Mouse (Mus musculus) thymus, postnatal 36 days (tissue): ENCODE measurements around the gene Mrps2.
"Not testable (repeated sequence)": the region's sequence is repeated elsewhere in the genome, so short reads cannot be mapped to it uniquely, and the experiment has no call there.

Source experiments
- DNase-seq, 2 experiments: peaks; one replicate each; pipeline ENCODE4 v3.0.0; 2022; ENCODE audit warnings: mixed read lengths in 2 of 2

Mrps2 gene

DNA sequence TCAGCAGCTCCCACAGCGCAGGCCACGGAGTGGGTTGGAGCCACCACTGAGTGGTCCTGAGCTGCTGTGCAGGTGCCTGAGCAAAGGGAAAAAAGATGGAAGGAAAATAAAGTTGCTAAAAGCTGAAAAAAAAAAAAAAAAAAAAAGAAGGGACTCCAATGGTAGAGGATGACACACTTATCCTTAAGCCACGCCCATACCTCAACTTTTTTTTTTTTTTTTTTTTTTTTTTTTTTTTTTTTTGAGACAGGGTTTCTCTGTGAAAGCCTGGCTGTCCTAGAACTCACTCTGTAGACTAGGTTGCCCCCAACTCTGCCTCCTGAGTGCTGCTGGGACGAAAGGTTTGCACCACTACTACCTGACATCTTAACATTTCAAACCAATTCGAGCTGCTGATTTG, 10.1 kb downstream of the Mrps2 start:
- not testable (repeated sequence) for DNase-seq

DNA sequence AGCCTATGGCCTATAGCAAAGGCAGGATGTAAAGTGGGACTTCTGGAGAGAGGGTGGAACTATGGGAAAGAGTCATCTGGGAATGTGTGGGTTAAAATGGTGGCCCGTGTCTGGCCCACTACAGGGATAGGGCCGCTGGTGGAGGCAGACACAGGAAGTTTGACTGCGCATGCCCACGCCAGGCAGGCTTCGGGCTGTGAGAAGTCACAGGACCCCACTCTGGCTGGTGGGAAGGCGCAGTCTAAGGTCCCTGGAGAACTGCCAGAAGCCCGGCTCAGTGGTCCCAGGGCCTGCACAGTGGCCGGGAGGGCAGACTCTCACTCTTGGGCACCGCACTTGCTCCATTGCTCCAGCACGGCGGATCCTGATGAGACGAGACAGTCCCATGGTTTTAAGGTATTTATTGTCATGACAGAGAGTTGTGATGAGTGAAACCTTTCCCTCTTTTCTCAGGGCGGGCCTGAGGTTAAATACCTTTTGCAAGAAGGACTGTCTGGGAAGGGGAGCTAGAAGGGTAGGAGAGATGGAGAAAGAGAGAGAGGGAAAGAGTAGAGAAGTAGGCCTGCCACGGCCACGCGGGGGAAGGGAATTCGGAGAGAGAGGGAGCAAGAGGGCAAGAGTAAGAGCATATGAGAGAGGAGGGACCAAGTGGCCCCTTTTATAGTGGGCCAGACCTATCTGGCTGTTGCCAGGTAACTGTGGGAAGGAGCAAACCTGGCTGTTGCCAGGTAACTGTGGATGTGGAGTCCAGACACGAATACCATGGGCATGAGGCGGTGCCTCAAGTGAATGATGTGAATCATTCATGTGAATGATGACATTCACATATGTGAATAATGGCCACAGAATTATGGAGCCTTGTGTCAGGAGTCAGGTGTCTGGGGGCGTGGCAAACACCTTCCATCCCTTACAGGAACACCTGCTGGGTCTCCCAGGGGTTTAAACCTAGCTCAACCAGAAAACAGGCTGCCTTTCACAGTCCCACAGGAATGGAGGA, 11.6 kb downstream of the Mrps2 start:
- no peak for DNase-seq

DNA sequence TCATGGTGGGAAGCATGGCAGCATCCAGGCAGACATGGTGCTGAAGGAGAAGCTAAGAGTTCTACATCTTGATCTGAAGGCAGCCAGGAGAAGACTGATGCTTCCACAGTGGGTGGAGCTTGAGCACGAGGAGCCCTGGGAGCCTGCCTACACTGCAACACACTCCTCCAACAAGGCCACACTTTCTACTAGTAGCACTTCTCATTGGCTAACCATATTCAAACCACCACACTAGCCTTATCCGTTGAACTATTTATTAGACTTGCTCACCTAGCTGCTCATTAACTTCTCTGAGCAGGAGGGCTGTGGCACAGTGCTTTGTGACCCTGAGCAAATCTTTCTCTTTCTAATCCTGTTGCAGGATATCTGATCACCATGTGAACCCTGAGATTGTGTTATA, 16.0 kb downstream of the Mrps2 start:
- DNase-seq = no peak

DNA sequence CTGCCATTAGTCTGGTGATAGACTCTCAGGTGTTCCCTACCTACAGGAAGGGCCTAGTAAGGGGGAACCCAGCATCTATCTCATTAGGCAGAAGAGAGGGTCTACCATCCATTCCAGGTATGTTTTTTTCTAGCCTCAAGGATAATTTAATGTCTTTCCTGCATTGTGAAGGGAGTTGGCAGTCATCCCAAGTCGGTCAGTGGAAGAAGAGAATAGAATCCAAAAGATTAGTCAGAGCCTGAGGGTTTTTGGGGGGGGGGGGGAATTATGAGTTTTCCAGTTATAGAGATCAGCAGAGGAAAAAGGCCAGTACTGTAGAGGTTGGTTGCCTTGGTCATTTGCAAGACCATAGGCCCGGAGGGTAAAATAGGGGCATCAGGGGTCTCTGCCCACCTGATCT, 26.7 kb downstream of the Mrps2 start:
- DNase-seq = no peak

DNA sequence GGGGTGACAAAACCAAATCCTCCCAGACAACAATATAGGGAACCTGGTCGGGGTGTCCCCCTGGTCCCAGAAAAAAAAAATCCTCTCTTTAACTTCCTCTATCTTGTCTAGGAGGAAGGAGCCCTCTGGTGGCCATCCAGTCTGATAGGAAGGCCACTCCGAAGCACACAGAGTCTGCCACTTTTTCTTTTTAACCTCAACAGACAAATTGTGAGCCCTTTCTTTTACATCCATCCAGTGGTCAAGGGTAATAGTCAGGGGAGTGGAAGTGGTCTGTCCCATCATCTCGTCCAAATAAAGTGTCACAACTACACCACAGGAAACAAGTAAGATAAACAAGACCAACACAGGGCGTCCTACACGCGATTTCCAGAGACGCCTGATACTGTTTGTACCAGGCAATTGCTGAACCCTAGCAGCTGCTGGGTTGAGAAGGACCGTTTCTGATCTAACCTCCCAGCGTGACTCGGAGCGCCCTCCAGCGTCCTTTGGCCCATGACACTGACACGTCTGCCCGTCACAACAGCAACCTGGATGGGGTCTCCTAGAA, 27.4 kb downstream of the Mrps2 start:
- no peak for DNase-seq

DNA sequence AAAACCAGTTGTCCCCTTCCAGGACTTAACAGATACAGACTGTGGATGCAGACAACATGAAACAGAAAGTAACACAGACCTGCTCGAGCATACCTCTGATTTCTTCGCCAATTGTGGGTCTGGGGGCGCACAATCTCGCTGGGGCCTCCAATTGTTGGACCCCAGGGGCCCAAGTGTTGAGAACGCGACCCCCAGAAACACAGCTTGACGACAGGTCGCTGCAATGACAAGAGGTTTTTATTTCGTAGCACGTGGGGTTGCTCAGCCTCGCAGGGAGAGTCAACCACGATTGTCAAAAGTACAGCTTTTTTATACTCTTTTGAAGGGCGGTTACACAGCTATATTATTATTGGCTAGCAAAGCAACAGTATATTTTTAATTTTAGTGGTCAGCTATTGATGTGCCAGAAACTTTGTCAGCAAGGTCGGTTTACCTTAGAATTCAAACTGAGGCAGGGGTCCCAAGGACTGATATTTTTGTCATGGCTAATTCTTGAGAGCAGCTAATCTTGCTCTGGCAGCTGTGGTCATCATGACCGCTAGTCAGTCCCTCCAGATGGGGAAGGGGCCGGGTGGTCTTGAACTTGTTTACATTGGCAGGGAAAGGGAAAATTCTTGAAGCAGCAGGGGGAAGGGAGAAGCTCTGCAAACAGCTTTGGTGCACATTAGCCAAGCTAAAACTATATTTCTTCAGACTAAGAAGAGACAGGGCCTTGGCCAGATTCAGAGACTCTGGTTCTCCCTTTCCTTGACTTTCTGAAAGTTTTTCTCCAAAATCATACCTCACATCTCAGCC, 28.1 kb downstream of the Mrps2 start:
- DNase-seq = no peak

DNA sequence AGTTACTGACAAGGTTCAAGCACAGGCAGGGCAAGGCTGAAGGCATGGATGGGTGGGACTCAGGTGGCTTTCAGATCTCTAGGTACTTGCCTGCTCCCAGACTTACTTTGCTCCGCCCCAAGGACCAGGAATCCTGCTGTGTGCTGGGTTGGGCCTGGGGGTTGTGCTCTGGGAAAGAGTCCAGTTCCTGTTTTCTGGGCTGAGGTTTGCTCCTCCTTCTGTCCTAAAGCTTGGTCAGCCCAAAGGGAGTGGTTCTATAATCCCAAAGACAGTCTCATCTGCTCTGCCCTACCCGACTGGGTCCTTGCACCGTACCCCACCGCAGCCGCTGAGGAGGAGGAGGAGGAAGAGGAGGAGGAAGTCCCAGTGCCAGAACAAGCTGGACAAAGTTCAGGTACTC, 28.8 kb downstream of the Mrps2 start, which contains the start of gene Gbgt1:
Gbgt1 (plus strand) TSS at position 221 of the 400 bp plus-strand sequence.
- DNase-seq = no peak

DNA sequence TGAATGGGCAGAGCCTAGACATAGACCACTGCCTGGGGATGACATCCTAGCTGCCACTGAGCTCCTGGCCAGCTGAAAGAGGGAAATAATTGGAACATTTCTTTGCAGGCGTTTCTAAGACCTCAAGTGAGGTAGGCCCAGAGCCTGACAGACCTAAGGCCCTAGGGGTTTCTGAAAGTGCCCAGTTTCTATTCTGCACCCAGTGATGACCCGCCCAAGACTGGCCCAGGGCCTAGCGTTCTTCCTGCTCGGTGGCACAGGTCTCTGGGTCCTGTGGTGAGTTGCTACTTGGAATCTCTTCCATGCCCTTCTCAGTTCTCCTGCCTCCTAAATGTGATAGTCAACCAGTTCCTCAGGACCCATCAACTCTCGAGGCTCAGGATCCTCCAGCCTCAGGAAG, 29.7 kb downstream of the Mrps2 start:
- no peak for DNase-seq

DNA sequence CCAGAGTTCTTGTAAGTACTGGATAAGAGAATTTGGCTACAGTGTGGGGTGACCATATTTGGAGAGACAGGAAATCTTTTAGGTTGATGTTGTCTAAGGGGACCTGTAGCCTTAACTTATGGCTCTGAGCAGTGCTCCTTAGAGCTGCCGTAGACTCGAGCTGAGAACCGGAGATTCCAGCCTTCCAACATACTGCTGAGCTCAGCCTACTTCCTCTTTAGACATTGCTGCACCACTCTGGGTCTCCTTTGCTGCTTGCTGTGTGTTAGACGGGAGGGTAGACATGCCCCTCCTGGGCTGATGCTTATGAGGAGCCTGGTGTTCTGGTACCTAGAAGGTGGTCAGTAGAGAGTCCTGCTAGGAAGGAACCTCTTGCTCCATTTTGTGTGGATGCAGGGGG, 30.6 kb downstream of the Mrps2 start:
- no peak for DNase-seq

DNA sequence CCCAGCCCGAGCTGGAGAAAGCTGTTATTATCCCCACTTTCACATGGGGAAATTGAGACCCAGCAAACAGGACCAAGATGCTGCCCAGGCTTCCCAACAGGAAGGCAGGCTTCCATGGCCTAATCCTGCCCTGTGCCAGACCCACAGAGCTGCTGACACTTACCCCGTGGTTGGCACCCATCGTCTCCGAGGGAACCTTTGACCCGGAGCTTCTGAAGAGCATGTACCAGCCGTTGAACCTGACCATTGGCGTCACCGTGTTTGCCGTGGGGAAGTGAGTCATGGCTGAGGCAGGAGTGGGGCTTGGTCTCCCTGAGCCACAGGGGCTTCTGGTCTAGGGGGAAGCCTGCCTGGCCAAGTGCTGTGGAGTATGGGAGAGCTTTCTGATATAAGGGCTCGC, 35.1 kb downstream of the Mrps2 start:
- DNase-seq = no peak

DNA sequence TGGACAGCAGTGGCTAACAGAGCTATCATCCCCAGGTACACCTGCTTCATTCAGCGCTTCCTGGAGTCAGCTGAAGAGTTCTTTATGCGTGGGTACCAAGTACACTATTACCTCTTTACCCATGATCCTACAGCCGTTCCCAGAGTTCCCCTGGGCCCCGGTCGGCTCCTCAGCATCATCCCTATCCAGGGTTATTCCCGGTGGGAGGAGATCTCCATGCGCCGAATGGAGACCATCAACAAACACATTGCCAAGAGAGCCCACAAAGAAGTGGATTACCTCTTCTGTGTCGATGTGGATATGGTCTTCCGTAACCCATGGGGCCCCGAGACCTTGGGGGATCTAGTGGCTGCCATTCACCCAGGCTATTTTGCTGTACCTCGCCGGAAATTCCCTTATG, 36.8 kb downstream of the Mrps2 start:
- DNase-seq = no peak

DNA sequence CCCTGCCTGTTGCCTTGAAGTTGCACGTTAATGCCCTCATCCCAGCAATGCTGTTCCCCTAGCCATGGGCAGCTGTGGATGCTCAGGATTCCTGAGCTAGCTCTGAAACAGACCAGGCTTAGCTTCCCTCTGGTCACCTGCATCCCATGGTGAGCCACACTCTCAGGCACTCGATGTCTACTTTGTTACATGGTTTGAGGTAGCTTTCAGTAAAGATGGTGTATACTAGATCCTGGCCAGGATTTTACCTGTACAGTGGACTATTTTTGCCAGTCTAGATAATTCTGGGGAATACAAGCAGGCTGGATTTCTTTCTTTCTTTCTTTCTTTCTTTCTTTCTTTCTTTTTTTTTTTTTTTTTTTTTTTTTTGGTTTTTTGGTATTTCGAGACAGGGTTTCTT, 37.9 kb downstream of the Mrps2 start, which contains the start of gene Gm10134:
Gm10134 (plus strand) TSS at position 301 of the 400 bp plus-strand sequence.
- no peak for DNase-seq

DNA sequence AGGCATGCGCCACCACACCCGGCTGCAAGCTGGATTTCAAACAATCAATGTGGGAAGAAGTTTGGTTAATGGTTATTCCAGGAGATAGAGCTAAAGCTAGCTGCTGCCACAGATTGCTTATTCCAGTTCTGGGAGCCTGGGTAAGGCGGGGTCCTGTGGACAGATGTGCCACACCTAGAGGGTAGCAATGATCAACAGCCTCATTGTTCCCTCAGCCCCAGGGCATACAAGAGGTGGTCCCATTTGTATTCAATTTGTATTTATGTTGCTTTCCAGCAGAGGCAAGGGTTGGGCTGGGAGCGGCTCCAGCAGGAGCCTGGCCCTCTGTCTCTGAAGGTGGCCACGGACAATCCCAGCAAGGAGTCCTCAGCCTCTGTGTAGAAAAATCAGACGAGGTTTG, 38.4 kb downstream of the Mrps2 start:
- no peak for DNase-seq

DNA sequence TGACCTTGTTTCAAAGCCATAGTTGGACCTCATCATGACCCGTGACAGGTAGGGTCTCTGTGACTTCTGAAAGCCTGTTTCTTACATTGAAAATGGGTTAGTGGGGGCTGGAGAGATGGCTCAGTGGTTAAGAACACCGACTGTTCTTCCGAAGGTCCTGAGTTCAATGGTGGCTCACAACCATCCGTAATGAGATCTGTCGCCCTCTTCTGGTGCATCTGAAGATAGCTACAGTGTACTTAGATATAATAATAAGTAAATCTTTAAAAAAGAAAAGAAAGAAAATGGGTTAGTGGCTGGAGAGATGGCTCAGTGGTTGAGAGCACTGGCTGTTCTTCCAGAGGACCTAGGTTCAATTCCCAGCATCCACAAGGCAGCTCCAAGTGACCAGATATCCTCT, 43.7 kb downstream of the Mrps2 start:
- not testable (repeated sequence) for DNase-seq

DNA sequence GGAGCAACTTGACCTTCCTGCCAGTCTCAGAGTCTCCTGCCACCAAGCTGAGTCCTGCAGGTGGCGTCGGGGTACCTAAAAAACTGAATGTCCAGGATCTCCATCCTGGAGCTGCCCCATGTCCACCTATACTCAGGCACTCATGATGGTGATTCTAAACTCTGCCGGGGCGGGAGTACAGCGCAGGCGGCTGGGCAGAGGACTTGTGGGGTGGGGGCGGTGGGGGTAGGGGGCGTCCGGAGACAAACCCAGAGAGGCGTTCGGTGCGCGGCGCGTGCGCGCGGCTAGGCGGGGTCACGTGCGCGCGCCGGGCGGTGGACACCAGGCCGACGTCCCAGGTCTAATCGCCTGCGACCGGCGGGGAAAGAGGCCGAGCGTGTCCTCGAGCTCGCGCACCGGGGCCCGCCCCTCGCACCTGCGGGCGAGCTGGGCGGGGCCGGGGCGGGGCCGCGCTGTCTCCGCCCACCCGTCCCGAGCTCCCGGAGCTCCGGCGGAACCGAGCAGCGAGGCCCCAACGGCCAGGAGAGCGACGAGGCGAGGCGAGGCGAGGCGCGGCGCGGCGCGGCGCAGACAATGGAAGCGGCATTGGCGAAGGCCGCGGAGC, 45.0 kb downstream of the Mrps2 start, which contains the start of gene Ralgds:
Ralgds (plus strand) TSS at position 328 of the 604 bp plus-strand sequence.
- peak; percentile 64 to 71 for DNase-seq

DNA sequence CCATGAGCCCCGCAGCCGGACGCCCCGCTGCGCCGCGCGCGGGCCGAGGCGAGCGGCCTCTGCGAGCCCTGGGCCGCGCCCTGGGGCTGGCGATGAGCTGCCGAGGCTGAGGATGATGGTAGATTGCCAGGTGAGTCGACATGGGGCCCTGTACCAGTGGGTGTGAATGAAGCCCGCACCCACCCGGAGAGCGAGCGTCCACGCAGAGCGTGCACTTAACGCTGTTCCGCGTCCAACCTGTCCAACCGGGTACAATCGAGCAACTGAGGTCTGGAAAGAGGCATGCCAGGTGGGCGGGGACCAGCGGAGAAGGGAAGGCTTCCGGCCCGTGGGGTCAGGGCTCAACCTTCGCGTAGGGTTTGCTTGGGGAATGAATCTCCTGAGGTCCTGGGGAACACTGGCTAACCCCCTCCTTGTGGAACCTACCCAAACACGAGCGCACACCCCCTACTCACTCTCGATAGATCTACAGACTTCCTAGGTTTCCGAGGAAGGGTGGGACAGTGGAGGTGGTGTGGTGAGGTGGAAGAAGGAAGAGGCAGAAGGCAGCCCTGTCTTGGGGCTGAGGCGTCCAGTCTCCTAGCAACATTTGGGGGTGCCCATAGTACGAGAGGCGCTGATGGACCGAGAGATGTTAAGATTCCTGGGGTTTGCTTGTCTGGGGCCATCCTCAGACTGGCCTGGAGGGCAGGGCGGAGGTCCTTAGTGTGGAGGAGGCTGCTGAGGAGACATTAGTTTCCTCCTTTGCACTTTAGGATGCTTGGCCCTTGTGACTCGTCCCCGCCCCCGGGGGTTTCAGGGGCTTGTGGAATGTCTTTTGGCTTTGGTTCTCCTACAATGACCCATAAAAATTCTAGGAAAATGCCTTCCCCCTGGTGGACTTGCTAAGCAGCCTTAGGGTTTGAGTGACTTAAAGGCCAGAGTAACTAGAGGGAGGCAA, 45.8 kb downstream of the Mrps2 start:
- DNase-seq = peak; percentile 38 to 46

DNA sequence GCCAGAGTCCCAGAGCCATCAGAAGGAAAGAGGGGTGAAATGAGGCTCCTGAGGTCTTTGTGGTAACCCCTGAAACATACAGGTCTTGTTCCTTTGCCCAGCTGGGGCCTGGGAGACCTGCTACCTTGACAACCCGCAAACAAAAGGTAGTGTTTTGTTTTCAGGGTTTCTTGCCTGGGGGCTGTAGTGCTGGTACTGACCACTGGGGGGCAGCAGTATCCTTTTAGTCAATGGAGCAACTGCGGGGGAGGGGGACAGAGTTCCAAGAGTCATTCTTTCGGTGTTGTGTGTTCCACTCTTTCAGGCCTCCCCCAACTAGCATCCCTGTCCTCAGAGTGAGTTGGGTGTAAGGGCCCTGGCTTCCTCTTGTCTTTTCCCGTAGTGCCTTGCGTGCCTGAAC, 46.6 kb downstream of the Mrps2 start:
- peak; percentile 74 to 85 for DNase-seq

DNA sequence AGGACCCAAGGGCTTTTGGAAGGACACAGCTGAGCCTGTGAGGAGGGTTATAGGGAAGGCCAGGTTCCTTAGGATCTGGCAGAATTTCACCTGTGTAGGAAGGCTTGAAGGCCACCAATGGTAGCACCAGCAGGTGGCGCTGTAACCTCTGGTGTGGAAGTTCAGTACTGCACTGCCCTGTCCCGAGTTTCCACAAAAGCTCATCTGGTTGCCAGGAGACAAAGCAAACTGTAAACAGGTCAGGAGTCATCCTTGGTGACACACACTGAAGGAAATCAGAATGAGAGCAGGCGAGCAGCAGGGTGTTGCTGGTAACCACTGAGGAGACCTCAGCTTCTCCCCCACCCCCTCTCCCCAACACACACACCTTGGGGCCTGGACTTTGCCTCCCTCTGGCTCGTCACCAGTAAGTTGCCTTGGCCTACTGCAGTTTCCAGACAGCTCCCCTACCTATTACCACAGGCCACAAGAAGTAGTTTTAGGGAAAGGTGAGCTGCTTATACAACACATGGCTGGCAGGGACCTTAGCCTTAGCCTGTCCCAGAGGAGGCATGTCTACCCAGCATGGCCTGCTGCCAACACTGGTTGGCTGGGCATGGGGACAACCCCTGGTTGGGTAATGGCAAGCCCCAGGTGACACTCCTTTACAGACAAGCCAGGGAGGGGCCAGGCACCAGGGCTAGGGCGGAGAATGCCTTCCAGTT, 49.5 kb downstream of the Mrps2 start:
- peak; percentile 64 to 73 for DNase-seq

DNA sequence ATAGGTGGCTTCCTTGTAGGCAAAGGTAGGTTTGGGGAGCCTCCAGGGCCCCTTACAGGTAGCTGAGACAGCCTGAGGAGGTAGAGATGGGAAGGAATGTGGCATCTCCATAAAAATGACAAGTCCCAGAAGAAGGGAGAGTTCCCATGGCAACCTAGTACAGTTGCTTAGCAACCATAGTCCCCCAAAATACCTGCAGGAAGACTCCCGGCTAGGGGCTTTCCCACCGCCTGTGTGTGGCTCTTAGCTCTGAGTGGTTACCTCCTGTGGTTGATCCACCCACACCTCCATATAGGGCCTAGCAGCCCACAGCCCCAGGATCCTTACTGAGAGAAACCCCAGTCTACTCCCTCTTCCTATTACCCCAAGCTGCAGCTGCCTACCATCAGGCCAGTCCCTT, 50.4 kb downstream of the Mrps2 start:
- peak in 1 of 2 experiments; percentile 43 for DNase-seq

DNA sequence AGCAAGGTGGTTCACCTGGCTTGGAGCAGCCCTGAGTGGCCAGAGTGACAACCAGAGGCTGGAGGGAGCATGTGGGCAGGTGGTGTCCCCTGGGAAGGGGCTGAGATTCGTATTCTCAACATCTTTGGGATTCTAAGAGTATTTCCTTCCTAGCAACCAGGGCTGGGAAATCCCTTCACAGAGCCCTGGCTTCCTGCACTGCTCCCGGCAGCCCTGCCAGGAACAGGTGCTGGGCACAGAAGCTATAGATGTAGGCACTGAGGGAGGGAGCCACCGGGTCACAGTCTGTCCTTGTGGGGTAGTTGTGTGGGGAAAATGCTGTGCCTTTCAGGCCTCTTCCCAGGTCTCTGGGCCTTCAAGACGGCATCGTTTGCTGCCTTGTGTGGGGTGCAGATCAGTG, 52.7 kb downstream of the Mrps2 start:
- no peak for DNase-seq
